Mouse (Mus musculus) liver (tissue): ENCODE results near the gene Etnk1.
"Not testable (repeated sequence)": the region's sequence is repeated elsewhere in the genome, so short reads cannot be mapped to it uniquely, and the experiment has no call there.

ENCODE experiments used
- DNase-seq: peaks from one replicate; pipeline ENCODE4 v3.0.0-alpha.2; 2020; ENCODE audit warnings: mixed read lengths

Gene Etnk1

GRCm38 (mm10) chr6:143166452-143167357 is at the start of gene Etnk1:
Gene Etnk1 (plus strand): TSS chr6:143167221.
- peak; percentile 96 for DNase-seq

- DNase-seq: no peak
These were observed 47.7 kb upstream of the Etnk1 start for GRCm38 (mm10) chr6:143119325-143119724.

- no peak for DNase-seq
These were observed 41.3 kb upstream of the Etnk1 start for GRCm38 (mm10) chr6:143125721-143126120.

- DNase-seq: peak; percentile 21
These were observed 37.6 kb upstream of the Etnk1 start for GRCm38 (mm10) chr6:143129466-143129865.

- no peak for DNase-seq
These were observed 37.1 kb upstream of the Etnk1 start for GRCm38 (mm10) chr6:143129952-143130351.

- DNase-seq: no peak
These were observed 36.6 kb upstream of the Etnk1 start for GRCm38 (mm10) chr6:143130411-143130810.

GRCm38 (mm10) chr6:143131895-143132652 is 34.9 kb upstream of the Etnk1 start:
- DNase-seq: no peak

GRCm38 (mm10) chr6:143133150-143133549 is 33.9 kb upstream of the Etnk1 start:
- no peak for DNase-seq

GRCm38 (mm10) chr6:143135097-143135496 is 31.9 kb upstream of the Etnk1 start:
- no peak for DNase-seq

- DNase-seq: no peak
These were observed 30.3 kb upstream of the Etnk1 start for GRCm38 (mm10) chr6:143136688-143137087.

- DNase-seq: no peak
These were observed 29.7 kb upstream of the Etnk1 start for GRCm38 (mm10) chr6:143137341-143137740.

GRCm38 (mm10) chr6:143139417-143139816 is 27.6 kb upstream of the Etnk1 start:
- no peak for DNase-seq

GRCm38 (mm10) chr6:143140884-143141283 is 26.1 kb upstream of the Etnk1 start:
- DNase-seq: no peak

- not testable (repeated sequence) for DNase-seq
These were observed 25.1 kb upstream of the Etnk1 start for GRCm38 (mm10) chr6:143141624-143142592.

- no peak for DNase-seq
These were observed 24.2 kb upstream of the Etnk1 start for GRCm38 (mm10) chr6:143142861-143143260.

GRCm38 (mm10) chr6:143143321-143143720 is 23.7 kb upstream of the Etnk1 start:
- no peak for DNase-seq

GRCm38 (mm10) chr6:143143775-143144273 is 23.2 kb upstream of the Etnk1 start:
- no peak for DNase-seq

- no peak for DNase-seq
These were observed 22.5 kb upstream of the Etnk1 start for GRCm38 (mm10) chr6:143144556-143144955.

- DNase-seq: no peak
These were observed 22.0 kb upstream of the Etnk1 start for GRCm38 (mm10) chr6:143145051-143145450.

- peak; percentile 66 for DNase-seq
These were observed 20.3 kb upstream of the Etnk1 start for GRCm38 (mm10) chr6:143146756-143147155.

- DNase-seq: no peak
These were observed 18.2 kb upstream of the Etnk1 start for GRCm38 (mm10) chr6:143148868-143149267.

GRCm38 (mm10) chr6:143149766-143150291 is 17.2 kb upstream of the Etnk1 start:
- DNase-seq: no peak
